Mouse (Mus musculus): ENCODE measurements around the gene Slc24a2. TPM values are rescaled to one million over a fixed set of nuclear protein-coding genes. Genes with fewer than 3 reads are reported as not detected.

Gene Slc24a2
- polyA plus RNA-seq, 1 experiment = not detected

DNA sequence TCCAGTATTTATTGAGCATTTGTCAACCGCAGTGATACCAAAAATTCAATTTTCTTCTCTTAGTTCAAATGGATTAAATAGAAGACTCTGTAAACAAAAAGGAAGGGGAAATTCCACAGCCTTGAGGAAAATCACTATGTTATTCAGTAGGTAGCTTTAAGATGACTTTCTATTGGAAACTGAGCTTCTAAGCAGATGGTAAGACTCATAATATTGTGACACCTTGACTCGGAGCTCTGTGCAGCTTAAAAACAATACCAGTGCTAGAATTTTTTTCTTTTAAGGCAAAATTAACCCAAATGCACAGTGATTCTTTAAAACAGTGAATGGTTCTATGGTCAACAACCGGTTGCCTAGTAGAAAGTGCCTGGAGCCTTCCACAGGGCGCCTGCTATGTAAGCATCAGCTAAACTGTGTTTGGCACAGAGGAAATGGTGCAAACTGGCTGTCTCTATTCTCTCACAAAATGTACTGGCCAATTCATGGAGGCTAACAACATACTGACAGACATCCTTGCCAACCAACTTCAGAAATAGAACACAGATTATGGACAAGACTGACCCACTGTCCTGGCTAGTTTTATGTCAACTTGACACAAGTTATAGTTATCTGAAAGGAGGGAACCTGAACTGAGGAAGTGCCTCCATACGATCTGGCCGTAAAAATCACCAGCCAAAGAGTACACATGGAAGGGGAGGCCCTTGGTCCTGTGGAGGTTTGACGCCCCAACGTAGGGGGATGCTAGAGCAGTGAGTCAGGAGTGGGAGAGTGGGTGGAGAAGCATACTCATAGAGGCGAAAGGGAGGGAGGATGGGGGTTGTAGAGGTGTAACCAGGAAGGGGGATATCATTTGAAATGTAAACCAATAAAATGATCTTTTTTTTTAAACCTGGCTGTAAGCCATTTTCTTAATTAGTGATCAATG, 211.9 kb downstream of the Slc24a2 start:
- no peaks in the 10 kb centered on the region for H3K9me3 ChIP-seq (ENCODE audit: control insufficient read depth, low read length)
- H3K4me3 ChIP-seq (replicated peaks) = no peak overlapping the region
- TF ChIP-seq TAL1 (IDR thresholded peaks at IDR 0.05; ENCODE audit: low read length) = no peak
- TF ChIP-seq GATA1 (IDR thresholded peaks at IDR 0.05; ENCODE audit: low read length) = no peak
- H3K27me3 ChIP-seq (ENCODE audit: control insufficient read depth) = no peaks in the 10 kb centered on the region
- no peaks in the 10 kb centered on the region for H3K36me3 ChIP-seq (ENCODE audit: control insufficient read depth)
- H3K4me1 ChIP-seq (ENCODE audit: control insufficient read depth) = no peaks in the 10 kb centered on the region

DNA sequence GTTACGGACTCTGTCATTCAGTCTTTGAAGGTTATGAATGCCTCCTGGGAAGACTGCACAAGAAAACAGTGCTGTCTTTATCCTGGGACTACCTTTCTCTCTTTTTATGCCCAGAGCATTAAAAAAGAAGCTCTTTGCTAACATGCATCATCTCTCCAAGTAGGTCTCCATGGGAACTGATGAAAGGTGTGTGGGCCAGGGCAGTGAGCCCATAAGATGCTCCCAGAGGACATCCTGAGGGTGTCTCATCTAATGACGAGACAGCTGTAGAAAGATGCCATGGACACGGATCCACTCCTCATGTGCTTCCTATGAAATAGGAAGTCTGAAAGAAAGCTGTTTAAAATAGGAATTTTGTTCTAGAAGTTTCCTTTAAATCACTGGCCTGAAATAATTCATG, 212.8 kb downstream of the Slc24a2 start:
- no peaks in the 10 kb centered on the region for H3K4me1 ChIP-seq (ENCODE audit: control insufficient read depth)
- TF ChIP-seq TAL1 (IDR thresholded peaks at IDR 0.05; ENCODE audit: low read length) (no peak), GATA1 (IDR thresholded peaks at IDR 0.05; ENCODE audit: low read length) (no peak)

DNA sequence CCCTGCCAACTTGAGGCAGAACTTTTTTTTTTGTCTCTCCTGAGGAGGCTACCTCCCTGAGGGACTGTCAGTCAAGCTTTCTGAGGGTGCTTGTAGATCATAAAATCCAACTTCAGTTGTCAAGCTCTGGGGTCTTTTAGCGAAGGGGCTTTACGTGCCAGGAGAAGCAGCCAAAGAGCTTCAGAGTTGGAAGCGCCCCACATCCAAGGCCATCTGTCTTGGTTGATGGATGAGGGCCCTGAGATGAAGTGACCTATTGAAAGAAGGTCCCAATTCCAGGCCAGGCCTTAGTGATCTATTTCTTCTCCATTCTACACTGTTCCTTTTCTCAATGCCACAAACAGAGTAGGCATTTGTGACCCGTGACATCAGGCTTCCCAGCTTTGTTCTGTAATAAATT, 214.5 kb downstream of the Slc24a2 start:
- no peaks in the 10 kb centered on the region for H3K36me3 ChIP-seq (ENCODE audit: control insufficient read depth)
- no peaks in the 10 kb centered on the region for H3K9me3 ChIP-seq (ENCODE audit: control insufficient read depth, low read length)
- H3K4me1 ChIP-seq (ENCODE audit: control insufficient read depth) = no peaks in the 10 kb centered on the region
- no peak overlapping the region for H3K4me3 ChIP-seq (replicated peaks)
- TF ChIP-seq TAL1 (IDR thresholded peaks at IDR 0.05; ENCODE audit: low read length) (no peak), GATA1 (IDR thresholded peaks at IDR 0.05; ENCODE audit: low read length) (no peak)
- no peaks in the 10 kb centered on the region for H3K27me3 ChIP-seq (ENCODE audit: control insufficient read depth)

More for the DNA sequence above, 212.8 kb downstream of the Slc24a2 start:
- H3K27me3 ChIP-seq (ENCODE audit: control insufficient read depth) = no peaks in the 10 kb centered on the region
- H3K4me3 ChIP-seq (replicated peaks) = no peak overlapping the region
- H3K9me3 ChIP-seq (ENCODE audit: control insufficient read depth, low read length) = no peaks in the 10 kb centered on the region
- no peaks in the 10 kb centered on the region for H3K36me3 ChIP-seq (ENCODE audit: control insufficient read depth)

DNA sequence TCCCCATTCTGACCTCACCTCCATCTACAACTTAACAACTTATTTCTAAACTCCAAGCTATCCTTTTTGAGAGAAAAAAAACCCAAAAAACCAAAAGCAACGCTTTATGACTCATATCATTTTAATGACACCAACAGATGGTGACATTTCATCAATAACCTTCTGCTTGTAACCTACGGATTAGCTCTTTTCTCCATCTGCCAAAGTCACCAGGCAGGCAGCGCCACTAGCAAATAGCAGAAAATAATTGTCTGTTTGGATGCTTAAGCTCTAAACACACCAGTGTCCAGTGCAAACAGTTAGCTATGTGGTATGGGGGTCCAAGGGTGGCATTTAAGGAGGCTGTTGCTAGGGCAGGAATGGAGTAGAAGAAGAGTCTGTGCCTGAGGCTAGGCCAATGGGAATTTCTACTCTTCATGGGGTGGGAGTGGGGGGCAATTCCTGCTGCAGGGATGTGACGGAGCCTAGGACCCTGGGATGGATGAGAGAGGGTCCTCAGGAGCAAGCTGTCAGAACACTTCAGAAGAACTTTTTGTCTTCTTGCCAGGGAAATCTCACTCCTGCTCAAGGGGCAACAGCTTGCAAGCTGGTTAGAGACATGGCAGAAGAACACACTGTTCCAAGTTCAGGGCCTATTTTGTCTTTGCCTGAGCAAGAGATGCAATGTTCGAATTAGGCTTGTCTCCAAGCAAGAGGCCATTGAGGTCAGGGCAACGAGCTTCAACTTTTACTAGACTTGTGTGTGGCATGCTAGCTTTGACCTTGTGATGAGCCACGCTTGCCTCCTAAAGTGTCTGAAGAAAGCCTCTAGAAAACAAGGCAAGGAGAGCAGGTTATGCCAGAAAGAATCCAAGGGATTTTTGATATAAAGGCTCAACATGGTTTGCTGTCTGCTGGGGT, 216.3 kb downstream of the Slc24a2 start:
- H3K9me3 ChIP-seq (ENCODE audit: control insufficient read depth, low read length) = no peaks in the 10 kb centered on the region
- no peak overlapping the region for H3K4me3 ChIP-seq (replicated peaks)
- H3K27me3 ChIP-seq (ENCODE audit: control insufficient read depth) = no peaks in the 10 kb centered on the region
- H3K4me1 ChIP-seq (ENCODE audit: control insufficient read depth) = no peaks in the 10 kb centered on the region
- no peaks in the 10 kb centered on the region for H3K36me3 ChIP-seq (ENCODE audit: control insufficient read depth)
- no peak for TF ChIP-seq GATA1 (IDR thresholded peaks at IDR 0.05; ENCODE audit: low read length)
- TF ChIP-seq TAL1 (IDR thresholded peaks at IDR 0.05; ENCODE audit: low read length) = no peak

DNA sequence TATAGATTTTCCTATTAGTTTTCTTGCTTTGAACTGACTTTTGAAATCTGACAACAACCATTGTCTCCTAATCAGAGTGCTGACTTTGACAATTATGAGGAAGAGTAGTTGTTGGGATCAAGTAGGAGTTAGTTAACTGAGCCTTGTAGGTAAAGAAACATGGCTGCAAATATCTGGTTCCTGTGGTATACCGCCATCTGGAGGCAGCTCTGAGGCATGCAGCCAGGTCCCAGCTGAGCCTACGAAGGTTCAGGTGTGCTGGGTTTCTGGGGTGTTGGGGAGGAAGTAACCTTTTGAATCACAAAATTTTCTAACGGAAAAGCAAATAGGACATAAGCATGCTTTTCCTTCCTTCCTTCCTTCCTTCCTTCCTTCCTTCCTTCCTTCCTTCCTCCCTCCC, 237.8 kb downstream of the Slc24a2 start:
- Histone ChIP-seq H3K27me3 (ENCODE audit: control insufficient read depth) (no peaks in the 10 kb centered on the region), H3K4me1 (ENCODE audit: control insufficient read depth) (no peaks in the 10 kb centered on the region), H3K9me3 (ENCODE audit: control insufficient read depth, low read length) (no peaks in the 10 kb centered on the region; the same call in 1 of the 2 replicates), H3K36me3 (ENCODE audit: control insufficient read depth) (no peaks in the 10 kb centered on the region), H3K4me3 (replicated peaks) (no peak overlapping the region)
- TF ChIP-seq GATA1 (IDR thresholded peaks at IDR 0.05; ENCODE audit: low read length) (no peak), TAL1 (IDR thresholded peaks at IDR 0.05; ENCODE audit: low read length) (no peak)

DNA sequence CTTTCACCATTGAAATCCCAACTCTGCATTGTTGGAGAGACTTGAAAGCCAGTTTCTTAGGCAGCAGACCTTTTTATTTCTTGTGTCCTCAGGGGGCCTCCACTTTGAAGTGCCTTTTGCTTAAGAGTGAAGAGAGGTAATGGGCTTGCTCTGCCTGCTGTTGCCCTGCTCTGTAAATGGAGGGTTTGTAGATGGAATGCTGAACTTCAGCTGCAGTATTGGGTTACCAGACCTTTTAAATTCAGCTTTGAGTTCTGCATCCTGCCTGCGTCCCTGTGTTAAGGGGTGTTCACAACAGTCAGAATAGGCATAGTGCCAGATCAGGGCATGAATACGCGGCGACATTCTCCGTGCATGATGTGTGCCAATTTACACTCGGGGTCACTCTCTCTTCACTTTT, 241.0 kb downstream of the Slc24a2 start:
- Histone ChIP-seq H3K36me3 (ENCODE audit: control insufficient read depth) (no peaks in the 10 kb centered on the region), H3K27me3 (ENCODE audit: control insufficient read depth) (no peaks in the 10 kb centered on the region), H3K4me1 (ENCODE audit: control insufficient read depth) (no peaks in the 10 kb centered on the region), H3K4me3 (replicated peaks) (no peak overlapping the region), H3K9me3 (ENCODE audit: control insufficient read depth, low read length) (no peaks in the 10 kb centered on the region; the same call in 1 of the 2 replicates)
- TF ChIP-seq GATA1 (IDR thresholded peaks at IDR 0.05; ENCODE audit: low read length) (no peak), TAL1 (IDR thresholded peaks at IDR 0.05; ENCODE audit: low read length) (no peak)

DNA sequence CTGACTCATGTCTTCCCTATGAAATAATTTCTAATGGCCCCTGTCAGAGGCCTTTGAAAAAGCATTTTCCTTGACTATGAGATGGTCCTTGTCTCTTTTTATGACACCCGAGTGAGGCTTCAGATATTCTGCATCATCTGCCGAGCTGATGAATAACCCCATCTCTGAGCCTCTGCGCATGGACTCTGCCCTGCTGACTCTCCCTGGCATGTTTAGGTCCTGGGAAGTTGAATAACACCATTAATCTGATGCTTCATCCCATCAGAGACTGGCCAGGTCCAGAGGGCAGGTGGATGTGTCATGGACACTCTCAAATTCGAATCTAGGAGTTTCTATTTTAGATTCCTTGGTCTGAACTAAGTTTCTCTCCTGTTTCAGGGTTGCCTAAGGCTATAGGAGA, 242.4 kb downstream of the Slc24a2 start:
- H3K4me3 ChIP-seq (replicated peaks) = no peak overlapping the region
- no peaks in the 10 kb centered on the region for H3K36me3 ChIP-seq (ENCODE audit: control insufficient read depth)
- H3K27me3 ChIP-seq (ENCODE audit: control insufficient read depth) = no peaks in the 10 kb centered on the region
- H3K4me1 ChIP-seq (ENCODE audit: control insufficient read depth) = no peaks in the 10 kb centered on the region
- TF ChIP-seq GATA1 (IDR thresholded peaks at IDR 0.05; ENCODE audit: low read length) (no peak), TAL1 (IDR thresholded peaks at IDR 0.05; ENCODE audit: low read length) (no peak)
- H3K9me3 ChIP-seq (ENCODE audit: control insufficient read depth, low read length) = no peaks in the 10 kb centered on the region; the same call in 1 of the 2 replicates

DNA sequence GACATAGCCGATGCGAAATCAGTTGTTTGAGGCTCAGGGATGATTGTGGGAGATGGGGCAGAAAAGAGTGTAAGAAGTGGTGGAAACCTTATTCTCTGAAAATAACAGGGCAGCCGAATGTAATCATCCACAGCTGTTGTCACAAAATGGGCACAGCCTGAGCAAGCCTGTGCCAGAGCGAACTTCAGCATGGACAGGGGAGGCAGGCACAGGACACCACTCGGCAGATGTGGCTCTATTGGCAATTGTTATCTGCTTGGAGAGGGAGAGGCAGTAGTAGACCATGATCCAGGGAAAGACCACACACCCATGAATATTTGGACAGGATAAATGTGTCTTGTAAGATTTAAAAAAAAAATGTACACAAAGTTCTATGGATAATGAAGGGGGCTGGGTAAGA, 253.0 kb downstream of the Slc24a2 start:
- no peaks in the 10 kb centered on the region for H3K27me3 ChIP-seq (ENCODE audit: control insufficient read depth)
- no peak overlapping the region for H3K4me3 ChIP-seq (replicated peaks)

More for the DNA sequence above, 253.0 kb downstream of the Slc24a2 start:
- no peak for TF ChIP-seq GATA1 (IDR thresholded peaks at IDR 0.05; ENCODE audit: low read length)
- TF ChIP-seq TAL1 (IDR thresholded peaks at IDR 0.05; ENCODE audit: low read length) = no peak
- H3K36me3 ChIP-seq (ENCODE audit: control insufficient read depth) = no peaks in the 10 kb centered on the region
- 0 out of 2 replicates have a peak, but pooled peaks cover 3% of the 10 kb centered on the region for H3K9me3 ChIP-seq (ENCODE audit: control insufficient read depth, low read length)
- no peaks in the 10 kb centered on the region for H3K4me1 ChIP-seq (ENCODE audit: control insufficient read depth)

Data from erythroblast, embryonic 14.5 days (primary cell).